Mouse (Mus musculus): ENCODE results near the gene Adgrg5.
A peak's percentile ranks its signal among the peaks of the same experiment; 100 is the strongest.

Adgrg5 gene

DNA sequence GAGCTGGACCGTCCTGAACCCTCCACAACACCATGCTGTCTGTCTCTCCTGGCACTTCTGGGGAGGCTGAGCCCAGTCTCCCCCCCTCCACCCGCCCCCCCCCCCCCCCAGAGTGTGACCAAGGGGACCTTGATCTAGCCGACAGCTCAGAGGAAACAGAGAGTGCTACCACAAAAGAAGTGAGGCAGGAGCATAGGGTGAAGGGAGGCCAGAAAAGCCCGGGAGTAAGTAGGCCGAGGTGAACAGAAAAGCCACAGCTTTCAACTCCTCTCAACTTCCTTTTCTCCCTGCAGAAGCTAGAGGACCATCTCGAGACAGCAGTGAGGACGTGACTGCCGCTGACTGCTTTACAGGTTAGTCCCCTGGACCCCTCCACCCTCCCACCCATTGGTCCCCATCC lies at the start of gene Adgrg5:
Gene Adgrg5 (plus strand): TSS at position 290 of the 400 bp plus-strand sequence.
- no peak for DNase-seq

DNA sequence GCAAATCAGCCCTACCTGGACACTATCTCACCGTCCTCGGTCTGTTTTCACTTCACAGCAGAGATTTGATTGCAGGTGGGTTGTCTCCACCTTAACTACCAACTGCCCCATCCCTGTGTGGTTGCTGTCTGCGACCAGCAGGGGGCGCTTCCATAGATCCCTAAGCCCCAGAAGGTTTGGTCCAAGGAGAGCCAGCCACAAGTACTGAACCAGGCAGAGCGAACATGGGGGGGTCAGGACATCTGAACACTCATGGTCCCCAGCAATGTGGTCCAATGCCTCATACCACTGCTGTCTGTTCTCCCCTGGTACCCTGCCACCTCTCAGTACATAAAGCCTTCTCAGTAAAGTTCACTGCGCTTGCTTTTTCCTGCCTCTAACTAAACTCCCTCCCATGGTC lies 49.1 kb upstream of the Adgrg5 start:
- DNase-seq = peak; percentile 84 to 87

DNA sequence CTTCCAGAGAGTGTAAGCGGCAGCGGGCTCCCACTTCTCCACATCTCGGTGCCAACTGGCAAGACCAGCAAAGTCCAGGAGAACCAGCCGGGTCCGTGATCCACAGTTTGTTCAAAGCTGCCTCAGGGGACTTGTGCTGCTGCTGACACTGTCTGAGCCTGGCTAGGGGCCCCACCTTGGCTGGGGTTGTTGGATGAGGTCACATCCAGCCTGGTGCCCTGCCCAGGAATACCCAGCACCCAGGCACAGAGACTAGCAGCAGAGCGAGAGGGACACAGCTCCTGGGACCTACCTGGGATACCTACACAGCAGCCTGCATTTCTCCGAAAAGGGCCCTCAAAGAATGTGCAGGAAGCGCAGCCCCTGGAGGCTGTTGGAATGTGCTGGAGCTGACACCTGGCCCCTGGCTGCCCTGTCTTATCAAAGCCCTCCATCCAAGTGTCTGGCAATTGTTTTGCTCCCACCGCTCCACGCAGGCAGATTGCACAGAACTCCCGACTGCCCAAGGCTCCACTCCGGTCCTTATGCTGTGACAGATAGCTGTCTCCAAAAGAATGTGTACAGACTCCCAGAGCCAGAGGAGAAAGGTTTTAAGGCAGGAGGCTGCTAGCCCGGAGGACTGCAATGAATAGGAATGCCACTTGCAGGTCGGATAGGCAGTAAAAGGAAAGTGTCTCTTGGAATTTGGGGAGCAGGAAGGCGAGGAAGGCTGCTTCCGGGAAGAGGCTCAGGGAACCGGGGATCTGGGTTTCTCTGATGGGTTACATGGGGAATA lies 48.2 kb upstream of the Adgrg5 start:
- DNase-seq = peak in 1 of 2 experiments; percentile 38

DNA sequence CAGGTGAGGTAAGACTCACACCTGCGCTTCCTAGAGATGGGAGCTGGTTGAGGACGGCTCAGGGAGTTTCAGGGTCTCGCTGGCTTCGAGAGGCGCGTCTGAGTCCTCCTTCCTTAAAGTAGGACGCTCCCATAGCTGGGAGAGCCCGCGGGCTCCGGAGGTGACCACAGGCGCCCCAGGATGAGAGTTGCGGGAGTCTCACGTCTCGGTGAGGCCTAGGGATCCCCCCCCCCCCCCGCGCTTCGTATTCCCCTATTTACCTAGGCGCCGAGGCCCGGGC lies 47.7 kb upstream of the Adgrg5 start:
- no peak for DNase-seq

DNA sequence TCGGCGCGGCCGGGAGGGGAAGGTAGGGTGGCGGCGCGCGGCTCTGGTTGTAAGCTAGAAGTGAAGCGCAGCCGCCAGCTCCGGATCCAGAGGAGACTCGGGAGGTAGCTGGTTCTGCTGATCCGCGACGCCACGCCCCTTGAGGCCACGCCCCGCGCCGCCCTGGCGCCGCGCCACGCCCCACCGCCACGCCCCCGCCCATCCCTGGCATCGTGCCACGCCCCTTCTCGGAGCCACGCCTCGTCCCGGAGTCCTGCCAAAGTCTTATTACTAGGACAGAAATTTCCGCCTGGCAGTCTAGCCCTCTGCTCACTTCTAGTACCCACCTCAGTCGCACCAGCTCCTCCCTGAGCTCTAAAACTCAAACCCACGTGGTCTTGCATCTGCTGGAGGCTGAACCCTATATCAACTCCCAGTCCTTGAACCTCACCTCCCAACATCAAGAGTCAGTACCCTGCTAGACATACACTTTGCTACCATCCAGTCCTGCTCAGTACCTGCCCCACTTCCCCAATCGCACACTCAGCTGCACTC lies 47.2 kb upstream of the Adgrg5 start, which contains the start of gene Dok4:
Gene Dok4 (minus strand): TSS at position 134 of the 534 bp plus-strand sequence.
- peak; percentile 97 for DNase-seq

DNA sequence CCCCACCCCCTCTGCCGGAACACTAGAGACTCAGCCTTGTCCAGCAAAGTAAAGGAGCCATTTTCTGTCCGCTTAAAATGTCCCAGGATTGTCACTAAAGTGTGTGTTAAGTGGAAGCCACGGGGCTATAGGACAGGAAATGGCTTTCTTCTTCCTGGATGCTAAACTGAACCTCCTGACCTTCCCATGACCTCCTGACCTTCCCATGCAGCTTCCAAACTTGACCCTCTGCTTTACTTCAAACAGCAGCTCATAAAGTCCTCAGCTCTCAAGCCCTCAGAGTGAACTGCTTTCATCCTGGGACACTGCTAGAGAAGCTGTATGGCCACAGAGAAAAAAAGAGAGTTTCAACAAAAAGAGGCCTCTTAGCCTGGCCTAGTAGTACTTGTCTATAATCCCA lies 46.7 kb upstream of the Adgrg5 start:
- no peak for DNase-seq

DNA sequence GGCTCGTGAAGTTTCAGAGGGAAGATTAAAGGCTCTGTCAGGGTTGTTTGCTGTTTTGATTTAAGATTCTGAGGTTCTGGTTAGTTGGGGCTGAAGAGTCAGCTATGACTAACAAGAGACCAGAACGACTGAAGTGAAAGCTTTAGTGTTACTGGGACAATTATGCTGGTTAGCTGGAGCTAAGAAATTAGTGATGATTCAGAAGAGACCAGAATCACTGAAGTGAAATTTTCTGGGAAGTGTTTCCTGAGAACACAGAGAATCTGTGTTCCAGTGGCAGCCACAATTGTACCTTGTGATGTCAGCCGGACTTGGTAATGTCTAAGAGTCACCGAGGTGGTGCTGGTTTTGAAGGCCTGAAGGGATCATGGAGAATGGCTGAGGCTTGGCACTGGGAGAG lies 42.8 kb upstream of the Adgrg5 start:
- DNase-seq = no peak

DNA sequence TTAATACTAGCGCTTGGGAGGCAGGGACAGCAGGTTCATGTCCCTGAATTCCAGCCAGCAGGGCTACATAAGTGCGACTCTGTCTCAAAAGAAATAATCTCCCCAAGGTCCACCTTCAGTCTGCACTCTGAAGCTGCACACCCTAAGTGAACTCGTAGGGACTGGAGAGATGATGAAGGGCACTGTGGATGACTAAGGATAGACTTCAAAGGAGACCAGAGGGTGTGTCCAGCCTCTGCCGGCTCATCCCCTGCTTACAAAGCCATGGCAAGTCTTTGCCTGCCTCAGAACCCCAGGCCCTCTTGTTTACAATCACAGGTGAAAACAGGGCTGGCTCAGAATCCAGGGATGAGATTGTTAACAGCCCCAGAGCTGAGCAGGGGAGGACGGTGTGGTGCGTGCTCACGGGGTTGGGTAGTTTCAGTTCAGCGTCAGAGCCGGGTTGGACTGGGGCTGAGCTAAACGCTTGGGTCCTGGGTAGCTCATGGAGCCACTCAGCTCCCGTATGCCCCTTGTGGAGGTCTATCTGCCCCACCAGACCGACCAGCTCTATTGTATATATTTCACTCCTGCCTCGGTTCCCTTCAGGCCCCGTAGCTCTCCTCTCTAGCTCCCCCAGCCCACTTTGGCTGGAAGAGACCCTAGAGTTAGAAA lies 35.0 kb upstream of the Adgrg5 start:
- DNase-seq = no peak

DNA sequence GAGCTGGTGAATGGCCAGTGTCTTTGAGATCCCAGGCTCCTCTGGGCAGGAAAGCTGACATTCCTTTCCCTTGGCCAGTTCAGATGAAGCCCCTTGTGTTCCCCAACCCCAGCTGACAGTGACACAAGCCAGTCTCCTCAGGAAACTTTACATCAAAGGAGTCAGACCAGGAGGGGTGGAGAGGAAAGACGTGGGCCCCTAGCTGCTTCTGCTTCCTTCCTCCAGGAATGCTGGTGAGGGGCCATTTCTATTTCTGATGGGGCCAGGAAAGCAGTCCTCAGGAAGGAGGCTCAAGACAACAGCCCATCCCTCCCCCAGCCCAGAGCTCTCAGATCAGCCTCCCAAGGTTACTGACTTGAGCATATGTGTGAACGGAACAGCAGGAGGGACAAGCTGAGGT lies 30.6 kb upstream of the Adgrg5 start:
- DNase-seq = no peak

DNA sequence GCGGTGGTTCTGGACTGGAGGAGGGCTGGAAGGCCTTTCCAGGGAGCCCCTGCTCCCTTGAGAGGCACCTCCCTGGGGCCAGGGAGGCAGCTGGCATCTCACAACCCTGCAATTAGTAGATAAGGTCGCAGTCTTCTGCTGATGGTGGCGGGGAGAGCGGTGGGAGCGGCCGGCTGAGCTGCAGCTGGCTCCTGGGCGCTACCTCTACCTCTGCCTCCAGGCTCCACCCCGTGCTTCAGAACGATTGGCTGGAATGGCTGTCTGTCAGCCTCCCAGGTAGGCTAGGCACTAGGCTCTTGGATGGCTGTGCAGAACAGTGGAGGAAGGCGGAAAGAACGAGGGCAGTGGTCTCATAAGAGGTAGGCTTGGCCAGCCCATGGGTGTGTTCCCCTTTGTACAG lies 24.2 kb upstream of the Adgrg5 start:
- DNase-seq = peak; percentile 76 to 84

DNA sequence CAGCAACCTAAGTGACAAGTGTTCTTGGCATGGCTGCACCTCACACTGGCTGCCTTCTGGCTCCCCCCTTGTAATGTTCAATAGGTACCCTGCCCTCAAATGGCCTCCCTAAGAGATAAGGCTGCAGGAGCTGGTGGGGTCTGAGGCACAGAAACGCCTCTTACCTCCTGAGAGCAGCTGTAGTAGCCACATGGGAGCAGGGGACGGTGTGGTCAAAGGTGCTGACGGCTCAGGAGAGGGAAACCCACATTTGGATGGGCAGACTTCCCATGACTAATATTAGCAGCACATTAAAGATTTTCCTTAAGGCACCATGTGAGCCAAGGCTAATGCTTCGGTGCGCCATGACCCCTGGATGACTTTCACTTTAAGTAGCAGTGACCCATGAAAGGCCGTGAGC lies 22.9 kb upstream of the Adgrg5 start:
- no peak for DNase-seq

DNA sequence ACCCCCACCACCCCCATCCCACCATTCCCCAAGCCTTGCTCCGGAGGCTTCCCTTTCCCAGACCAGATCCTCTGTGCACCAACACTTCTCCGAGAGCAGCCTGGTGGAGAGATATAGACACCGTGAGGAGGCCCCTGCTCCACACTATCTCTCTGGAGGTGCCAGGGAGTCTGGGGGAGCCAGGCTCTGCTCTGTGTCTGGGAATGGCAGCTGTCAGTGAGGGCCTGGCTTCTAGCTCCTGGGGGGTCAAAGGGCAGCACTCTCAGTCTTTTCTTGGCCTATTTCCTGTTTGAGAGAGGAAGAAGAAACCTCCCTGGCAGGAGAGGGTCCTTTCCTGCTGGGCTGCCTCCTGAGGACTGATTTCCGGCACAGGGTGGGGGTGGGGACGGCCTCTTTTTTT lies 22.5 kb upstream of the Adgrg5 start:
- peak in 1 of 2 experiments; percentile 47 for DNase-seq

DNA sequence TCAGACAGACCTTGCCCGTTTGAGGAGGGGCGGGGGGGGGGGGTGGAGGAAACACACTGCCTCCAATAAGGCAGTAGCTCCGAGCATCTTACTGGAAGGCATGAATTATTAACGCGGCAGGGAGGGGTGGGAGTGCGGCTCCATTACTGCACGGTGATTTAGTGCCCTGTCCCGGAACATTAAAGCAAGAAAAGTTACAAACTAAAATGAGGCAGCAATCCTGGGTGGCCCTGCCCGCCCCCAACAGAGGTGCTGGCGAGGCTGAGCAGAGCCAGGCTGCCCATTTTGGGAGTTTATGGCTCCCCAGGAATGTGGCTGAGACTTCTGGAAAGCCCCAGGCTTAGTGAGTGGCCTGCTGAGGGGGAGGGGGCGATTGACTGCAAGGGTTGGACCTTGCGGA lies 19.8 kb upstream of the Adgrg5 start:
- peak; percentile 60 to 71 for DNase-seq

DNA sequence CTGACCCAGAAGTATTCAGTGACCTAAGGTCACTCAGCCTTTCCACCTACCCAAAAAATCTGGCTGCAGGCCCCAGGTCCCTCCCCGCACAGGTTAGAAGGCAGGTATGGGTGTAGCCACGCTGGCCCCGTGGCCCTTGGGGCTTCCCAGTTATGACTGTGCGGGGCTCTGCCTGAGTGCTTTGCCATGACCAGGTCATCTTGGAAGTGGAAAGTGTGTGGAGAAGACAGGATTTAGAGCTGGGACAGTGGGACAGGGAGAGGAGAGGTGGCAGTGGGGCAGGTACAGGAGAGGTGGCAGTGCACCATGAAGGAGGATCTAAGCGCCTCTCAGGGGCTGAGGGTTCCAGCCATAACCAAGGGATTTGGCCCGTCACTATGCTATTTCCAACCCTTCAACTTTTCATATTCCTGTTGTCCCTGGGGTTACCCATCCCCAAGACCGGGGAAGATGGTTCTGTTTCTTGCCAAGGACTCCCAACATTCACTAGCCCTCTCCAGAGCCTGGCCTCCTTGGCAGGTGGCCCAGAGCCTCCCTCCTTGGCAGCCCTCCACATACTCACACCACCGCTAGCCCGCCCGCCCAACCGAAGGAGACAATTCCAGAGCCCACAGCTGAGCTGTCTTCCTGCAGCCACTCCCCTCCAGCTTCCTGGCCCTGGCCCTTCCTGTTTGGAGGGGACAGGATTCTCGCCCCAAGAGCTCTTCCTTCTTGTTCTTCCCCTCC lies 18.9 kb upstream of the Adgrg5 start:
- peak; percentile 92 to 94 for DNase-seq

DNA sequence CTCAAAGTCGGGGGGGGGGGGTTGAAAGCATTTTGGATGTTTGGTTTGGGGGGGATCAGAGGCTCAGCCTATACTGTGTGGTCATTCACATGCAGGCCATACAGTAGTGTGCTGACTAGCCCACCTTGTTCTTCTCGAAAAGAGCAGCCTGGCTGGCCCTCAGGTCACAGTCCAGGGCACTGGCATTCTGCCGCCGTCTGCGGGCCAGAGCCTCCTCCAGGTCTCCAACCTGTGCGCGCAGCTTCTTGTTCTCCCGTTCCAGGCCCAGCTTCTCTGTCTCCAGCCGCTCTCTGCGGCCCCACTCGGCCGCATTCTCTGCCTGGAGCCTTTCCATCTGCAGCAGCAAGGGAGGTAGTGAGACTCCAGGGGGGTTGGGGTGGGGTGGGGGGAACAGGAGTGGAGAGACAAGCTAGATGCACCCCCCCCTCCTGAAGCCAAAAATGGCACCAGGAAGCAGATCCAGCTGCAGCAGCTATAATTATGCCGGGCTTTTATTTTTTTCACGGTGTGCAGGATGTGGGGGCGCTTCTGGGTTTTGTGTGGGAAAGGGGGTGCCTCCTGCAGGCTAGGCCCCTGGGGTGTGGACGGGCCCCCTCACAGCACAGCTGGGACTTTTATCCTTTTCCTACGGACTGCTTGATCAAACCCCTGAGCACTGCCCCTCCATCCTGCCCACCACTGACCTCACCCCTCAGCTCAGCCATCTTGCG lies 15.7 kb upstream of the Adgrg5 start:
- peak; percentile 53 to 69 for DNase-seq

DNA sequence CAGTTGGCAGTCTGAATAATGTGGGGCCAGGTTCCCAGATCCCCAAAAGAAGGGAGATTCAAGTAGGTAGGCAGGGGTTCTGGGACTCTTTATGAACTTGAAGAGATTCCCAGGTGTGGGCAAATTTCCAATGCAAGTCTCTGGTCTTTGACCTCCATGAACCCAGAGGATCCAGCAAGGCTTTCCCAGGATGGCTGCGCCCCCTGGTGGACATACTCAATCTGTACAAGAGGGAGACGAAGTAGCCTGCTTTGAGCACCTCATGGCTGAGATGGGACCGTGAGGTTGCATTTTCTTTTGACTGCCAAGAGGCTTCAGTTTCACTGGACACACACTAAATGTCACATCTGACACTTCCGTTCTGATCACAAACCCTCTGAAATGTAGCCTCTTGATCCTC lies 14.6 kb upstream of the Adgrg5 start:
- DNase-seq = peak; percentile 90 to 92

DNA sequence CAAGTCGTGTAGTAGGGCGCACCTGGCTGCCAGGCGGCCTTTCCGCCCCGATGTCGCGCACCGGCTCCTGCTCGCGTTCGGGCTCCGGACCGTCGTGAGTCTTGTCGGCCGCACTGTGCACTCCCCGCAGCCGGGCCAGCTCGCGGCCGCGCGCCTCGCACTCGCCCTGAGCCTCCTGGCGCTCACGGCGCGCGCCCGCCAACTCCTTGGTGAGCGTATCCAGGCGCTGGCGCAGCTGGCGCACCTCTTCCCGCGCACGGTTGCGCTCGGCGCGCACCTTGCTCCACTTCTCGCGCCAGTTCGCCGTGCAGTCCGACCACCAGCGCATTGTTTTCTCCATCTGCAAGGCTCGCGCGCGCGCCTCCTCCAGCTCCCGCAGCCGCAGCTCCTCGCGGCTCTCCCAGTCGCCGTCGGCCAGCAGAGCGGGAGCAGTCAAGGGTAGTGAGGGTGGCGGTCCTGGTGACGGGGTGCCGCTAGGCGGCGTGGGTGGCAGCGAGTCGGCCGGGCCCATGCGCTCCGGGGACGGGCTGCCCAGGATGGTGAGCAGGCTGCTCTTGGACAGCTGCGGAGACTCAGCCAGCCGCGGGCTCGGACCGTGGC lies 10.3 kb upstream of the Adgrg5 start:
- DNase-seq = peak; percentile 80 to 88

DNA sequence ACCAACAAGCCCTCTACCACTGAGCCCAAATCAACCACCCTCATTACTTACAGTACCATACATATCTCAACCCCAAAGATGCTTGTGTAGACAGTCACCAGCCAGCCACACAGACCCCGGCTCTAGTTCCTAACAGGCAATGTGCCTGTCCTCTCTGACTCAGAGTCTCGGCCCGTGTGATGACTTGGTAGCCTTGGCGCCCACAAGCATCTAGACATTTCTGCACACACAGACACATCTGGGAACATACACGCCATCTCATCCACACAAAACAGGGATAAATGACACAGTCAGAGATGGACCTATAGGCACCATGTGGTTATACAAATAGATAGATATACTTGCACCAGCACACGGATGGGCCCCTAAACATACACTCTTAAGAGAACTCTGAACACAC lies 9.2 kb upstream of the Adgrg5 start:
- no peak for DNase-seq

DNA sequence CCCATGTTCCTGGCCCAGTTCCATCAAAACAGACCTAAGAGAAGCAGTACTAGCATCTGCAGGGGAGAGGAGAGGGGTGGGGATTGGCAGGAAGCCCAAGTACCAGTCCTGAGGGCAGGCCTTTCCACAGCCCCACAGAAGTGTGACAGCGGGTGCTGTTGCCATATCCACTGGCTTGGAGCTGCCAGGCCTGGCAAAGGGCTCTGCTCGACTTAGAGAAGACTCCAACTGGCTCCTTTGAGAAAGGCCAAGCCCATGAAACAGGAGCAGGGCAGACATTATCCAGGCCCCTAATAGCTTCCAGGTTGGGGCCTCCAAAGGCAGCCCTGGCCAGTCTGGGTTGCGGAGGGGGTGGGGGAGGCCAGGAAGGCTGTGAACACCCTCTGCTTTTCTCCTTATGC lies 8.8 kb upstream of the Adgrg5 start:
- DNase-seq = peak; percentile 67 to 73

DNA sequence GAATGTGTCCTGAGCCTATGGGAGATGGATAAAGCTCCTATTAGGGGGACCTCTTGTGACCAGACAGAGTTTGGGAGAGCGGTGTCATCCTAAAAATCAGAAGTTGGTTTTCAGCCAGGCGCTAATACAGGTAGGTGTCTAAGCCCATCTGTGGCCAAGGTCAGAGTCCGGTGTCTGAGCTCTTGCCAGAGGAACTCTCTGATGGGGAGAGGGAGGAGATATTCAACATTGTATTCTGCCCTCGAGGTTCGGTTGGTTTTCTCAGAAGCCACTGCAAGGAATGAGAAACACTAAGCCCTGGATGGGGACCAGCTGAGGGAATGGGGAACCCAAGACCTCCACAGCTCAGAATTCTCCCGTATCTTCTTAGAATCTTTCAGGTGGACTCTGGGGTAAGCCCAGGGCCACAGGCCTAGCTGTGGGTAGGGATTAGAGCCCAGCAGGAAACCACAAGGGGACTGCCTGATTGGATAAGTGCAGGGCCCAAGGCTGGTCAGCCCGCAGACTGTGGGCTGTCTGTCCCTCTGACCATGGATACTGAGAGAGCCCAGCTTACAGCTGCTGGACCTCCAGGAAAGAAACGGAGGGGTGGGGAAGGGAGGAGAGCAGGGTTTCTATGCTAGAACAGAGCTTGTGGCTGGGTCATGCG lies 7.1 kb upstream of the Adgrg5 start:
- DNase-seq = peak in 1 of 2 experiments; percentile 37

DNA sequence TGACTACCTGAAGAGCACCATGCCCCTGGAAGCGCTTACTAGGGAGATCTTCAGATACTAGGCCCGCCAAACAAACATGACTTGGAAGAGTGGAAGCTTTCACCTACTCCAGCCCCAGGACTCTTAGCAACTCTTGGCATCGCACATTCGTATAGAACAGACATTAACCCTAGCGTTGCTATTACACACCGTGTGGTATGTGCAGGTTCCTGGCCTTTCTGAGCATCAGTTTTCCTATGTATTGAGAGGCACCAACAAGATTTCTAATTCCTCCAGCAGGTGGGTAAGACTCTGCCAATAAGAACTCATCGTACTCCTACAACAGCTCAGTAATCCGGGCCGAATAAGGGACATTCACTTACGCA lies 6.6 kb upstream of the Adgrg5 start:
- DNase-seq = no peak

DNA sequence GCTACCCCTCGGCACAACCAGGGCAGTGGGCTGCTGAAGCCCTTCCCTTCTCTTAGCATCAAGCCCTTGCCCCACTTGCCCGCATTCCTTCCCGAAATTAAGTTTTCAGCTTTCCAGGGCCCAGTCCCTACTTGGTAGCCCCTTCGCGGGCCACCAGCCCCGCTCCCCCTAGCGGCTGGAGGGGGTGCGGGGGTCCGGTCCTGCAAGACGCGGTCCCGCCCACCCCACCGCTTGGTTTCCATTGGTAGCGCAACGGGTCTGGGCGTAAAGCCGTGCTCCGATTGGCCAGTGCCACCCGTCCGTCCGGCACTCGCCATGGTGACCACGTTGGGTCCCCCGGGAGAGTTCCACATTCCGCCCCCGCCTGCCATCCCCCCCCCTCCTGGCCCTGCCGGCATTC lies 6.1 kb upstream of the Adgrg5 start:
- peak; percentile 98 to 99 for DNase-seq
